Mouse (Mus musculus) heart, embryonic 12.5 days (tissue): Measurements from ENCODE around the gene Trpm3. TPM values are rescaled to one million over a fixed set of nuclear protein-coding genes. Genes with fewer than 3 reads are reported as not detected.

Source experiments
- ATAC-seq: fragments of 200-750 bp; cut with Nextera tagmentation; 2 replicates; pipeline ENCODE4 v1.8.0; 2017; ENCODE audit warnings: moderate TSS enrichment, moderate library complexity; ENCODE audit not compliant: insufficient number of reproducible peaks, low FRiP score
- H3K27ac ChIP-seq: fragments of 300-500 bp; sonication (generic); 2 replicates; pipeline ENCODE4 v1.5.1; 2016; ENCODE audit warnings: mild to moderate bottlenecking, moderate library complexity; ENCODE audit not compliant: poor library complexity, severe bottlenecking
- H3K27me3 ChIP-seq: fragments of 300-500 bp; sonication (generic); replicated peaks from 2 replicates; pipeline ENCODE4 v1.6.1; 2016; ENCODE audit warnings: mild to moderate bottlenecking, moderate library complexity
- H3K36me3 ChIP-seq: fragments of 300-500 bp; sonication (generic); 2 replicates; pipeline ENCODE4 v1.6.1; 2016; ENCODE audit warnings: mild to moderate bottlenecking, moderate library complexity
- H3K4me1 ChIP-seq: fragments of 300-500 bp; sonication (generic); replicated peaks from 2 replicates; pipeline ENCODE4 v1.6.1; 2016; ENCODE audit warnings: mild to moderate bottlenecking
- H3K4me2 ChIP-seq: fragments of 300-500 bp; sonication (generic); 2 replicates; pipeline ENCODE4 v1.6.1; 2016; ENCODE audit warnings: mild to moderate bottlenecking, moderate library complexity
- H3K4me3 ChIP-seq: fragments of 300-500 bp; sonication (generic); 2 replicates; pipeline ENCODE4 v1.5.1; 2016; ENCODE audit warnings: mild to moderate bottlenecking
- H3K9ac ChIP-seq: fragments of 300-500 bp; sonication (generic); 2 replicates; pipeline ENCODE4 v1.6.1; 2016; ENCODE audit warnings: mild to moderate bottlenecking, moderate library complexity
- H3K9me3 ChIP-seq: fragments of 300-500 bp; sonication (generic); replicated peaks from 2 replicates; pipeline ENCODE4 v1.6.1; 2016; ENCODE audit warnings: mild to moderate bottlenecking, moderate library complexity
- WGBS: fragments of 180-500 bp; shearing (Covaris S2); methylation state at CpG from one replicate; pipeline ENCODE4 v1.1.7; 2016; 5-methylcytosine and 5-hydroxymethylcytosine counted together
- polyA plus RNA-seq: library from polyadenylated mRNA; unstranded; fragments of >200 nt; fragmentation: Nextera tagmentation; extraction: Ambion mirVana; gene quantifications from 2 replicates; pipeline ENCODE4 v1.2.1, GENCODE M21; 2016

The Trpm3 gene
- polyA plus RNA-seq: 1.0 and 1.8 TPM in 2 replicates

DNA sequence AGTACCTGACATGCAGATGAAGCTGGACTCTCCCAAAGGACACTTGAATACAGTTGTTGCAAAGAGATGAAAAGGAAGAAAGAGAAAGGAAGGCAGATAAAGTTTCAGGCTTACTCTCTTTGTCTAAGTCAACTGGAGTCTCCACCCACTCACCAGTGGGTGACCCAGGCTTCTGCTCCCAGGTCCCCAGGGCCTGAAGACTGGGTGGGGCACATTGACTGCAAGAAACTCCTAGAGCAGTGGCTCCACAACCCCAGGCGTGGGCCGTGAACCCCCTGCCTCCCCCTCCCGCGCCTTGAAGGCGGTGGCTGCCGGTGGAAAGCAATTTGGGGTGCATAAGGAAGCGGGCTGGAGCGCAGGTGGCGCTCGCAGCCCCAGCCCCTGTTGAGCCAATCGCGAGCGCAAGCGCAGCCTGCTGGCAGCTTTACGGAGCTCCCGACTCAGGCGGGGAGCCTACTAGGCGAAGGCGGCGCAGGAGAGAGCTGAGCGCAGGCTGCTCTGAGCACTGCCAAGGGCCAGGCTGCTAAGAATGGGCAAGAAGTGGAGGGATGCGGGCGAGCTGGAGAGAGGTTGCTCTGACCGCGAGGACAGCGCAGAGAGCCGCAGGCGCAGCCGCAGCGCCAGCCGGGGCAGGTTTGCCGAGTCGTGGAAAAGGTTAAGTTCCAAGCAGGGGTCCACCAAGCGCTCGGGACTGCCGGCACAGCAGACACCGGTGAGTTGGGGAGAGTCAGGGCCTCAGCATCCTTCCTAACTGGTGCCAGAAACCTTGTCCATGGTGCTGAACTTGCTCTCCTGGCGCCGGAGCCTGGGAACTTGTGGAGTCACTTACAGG, at the start of gene Trpm3:
Gene Trpm3, plus strand, starts transcription at position 457 of the 832 bp plus-strand sequence.
- H3K9ac ChIP-seq: peak within 1 kb of the TSS; percentile 37; the same call in 1 of the 2 replicates
- H3K27ac ChIP-seq: no peak within 1 kb of the TSS
- H3K4me3 ChIP-seq: peak within 1 kb of the TSS; percentile 39
- H3K4me1 ChIP-seq: peaks cover 7% of the 10 kb centered on the region
- WGBS: 1% methylated on average over 39 of the region's 39 CpGs
- peak; percentile 80 for ATAC-seq
- H3K36me3 ChIP-seq: no peaks in the 10 kb centered on the region
- H3K4me2 ChIP-seq: peak within 1 kb of the TSS; percentile 70
- H3K27me3 ChIP-seq: peaks cover 2% of the 10 kb centered on the region; the same call in 1 of the 2 replicates
- H3K9me3 ChIP-seq: no peaks in the 10 kb centered on the region

DNA sequence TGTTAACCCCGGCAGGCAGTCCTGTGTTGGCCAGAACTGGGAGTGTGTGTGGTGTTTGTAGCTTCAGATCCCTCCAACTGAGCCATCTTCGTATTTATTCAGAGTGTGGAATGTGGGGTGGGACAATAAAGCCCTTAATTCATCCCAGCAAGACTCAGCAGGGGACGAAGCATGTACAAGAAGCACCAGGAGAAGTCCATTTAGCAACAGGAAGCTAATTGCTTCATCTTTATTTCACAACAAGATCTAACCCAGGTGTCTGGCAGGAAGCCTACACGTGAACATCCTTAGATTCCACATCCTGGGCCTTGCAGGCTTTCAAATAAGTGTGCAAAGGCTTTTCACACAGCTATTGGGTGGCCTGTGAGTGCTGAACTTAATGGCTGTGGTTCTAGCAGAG, 38.3 kb upstream of the Trpm3 start:
- Histone ChIP-seq H3K27me3 (no peaks in the 10 kb centered on the region), H3K9me3 (no peaks in the 10 kb centered on the region), H3K27ac (no peak overlapping the region), H3K4me2 (no peak overlapping the region), H3K9ac (no peak overlapping the region), H3K4me1 (no peaks in the 10 kb centered on the region), H3K4me3 (no peak overlapping the region), H3K36me3 (no peaks in the 10 kb centered on the region)
- ATAC-seq: no peak
- WGBS: 48% methylated on average over 4 of the region's 4 CpGs

DNA sequence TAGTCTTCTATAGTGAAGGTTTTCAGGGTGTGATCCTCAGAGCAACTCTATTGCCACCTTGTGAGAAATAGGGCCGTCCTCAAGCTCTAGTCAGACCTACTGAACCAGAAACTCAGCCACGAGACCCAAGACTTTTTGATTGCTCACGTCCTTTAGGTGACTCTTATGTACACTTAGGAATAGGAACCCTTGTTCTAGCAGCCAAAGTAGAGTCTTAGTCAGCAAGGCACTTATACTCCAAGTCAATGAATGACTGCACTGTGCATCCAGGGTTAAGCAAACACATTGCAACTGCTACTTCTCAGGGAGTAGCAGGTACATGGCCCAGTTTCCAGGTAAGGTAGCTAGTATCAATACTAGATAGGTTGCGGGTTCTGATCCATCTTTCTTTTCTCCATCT, 35.0 kb upstream of the Trpm3 start:
- H3K9ac ChIP-seq: no peak overlapping the region
- H3K4me3 ChIP-seq: no peak overlapping the region
- H3K27ac ChIP-seq: no peak overlapping the region
- no peaks in the 10 kb centered on the region for H3K27me3 ChIP-seq
- no peak overlapping the region for H3K4me2 ChIP-seq
- H3K9me3 ChIP-seq: no peaks in the 10 kb centered on the region
- no peaks in the 10 kb centered on the region for H3K36me3 ChIP-seq
- 73% methylated on average over 4 of the region's 4 CpGs for WGBS
- ATAC-seq: no peak
- H3K4me1 ChIP-seq: no peaks in the 10 kb centered on the region

DNA sequence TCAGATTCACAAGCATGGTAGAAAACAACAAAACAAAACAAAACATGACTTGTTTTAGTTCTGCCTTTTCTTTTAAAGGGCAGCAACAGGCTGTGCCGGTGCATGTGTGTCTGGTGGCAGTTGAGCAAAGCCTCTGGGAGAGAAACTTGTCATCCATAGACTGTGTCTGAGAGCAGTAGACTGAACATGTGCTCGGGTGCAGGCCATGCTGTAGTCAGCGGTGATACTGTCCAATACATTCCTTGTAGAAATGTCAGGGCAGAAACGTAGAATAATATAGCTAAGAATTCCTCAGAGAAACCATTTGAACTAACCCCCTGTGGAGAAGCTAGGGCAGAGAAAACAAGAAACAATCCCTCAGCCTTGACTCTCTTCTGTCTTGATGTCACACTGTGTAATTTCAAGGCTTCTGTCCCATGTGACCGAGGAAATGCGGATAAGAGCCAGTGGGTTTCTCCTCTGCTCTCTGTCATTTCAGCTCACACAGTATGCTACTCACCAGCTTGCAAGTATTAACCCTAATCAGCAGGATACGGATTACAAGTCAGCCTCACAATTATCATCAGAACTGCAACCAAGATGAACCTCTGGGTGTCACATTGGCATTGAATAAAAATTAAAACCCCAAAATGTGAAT, 33.9 kb upstream of the Trpm3 start:
- Histone ChIP-seq H3K27me3 (no peaks in the 10 kb centered on the region), H3K4me2 (no peak overlapping the region), H3K9ac (no peak overlapping the region), H3K4me1 (no peaks in the 10 kb centered on the region), H3K4me3 (no peak overlapping the region), H3K36me3 (no peaks in the 10 kb centered on the region), H3K27ac (no peak overlapping the region), H3K9me3 (no peaks in the 10 kb centered on the region)
- 56% methylated on average over 7 of the region's 7 CpGs for WGBS
- no peak for ATAC-seq

DNA sequence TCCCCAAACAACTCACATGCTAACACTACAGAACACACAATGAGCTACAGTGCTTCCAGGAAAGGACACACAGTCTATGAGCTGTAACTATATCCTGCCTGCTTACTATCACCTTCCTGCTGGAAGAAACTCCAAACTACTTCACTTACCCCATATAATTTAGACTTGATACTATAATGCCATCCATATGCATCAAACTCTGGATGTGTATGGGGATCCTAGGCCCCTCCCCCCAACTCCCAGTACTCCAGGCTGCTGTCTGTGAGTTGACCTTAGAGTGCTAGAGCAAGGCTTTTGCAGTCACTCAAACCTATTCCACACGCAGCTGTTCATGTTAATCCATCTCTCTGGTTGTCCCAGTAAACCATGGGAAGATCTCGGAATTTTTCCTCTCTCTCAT, 33.2 kb upstream of the Trpm3 start:
- WGBS: 45% methylated on average over 2 of the region's 2 CpGs

DNA sequence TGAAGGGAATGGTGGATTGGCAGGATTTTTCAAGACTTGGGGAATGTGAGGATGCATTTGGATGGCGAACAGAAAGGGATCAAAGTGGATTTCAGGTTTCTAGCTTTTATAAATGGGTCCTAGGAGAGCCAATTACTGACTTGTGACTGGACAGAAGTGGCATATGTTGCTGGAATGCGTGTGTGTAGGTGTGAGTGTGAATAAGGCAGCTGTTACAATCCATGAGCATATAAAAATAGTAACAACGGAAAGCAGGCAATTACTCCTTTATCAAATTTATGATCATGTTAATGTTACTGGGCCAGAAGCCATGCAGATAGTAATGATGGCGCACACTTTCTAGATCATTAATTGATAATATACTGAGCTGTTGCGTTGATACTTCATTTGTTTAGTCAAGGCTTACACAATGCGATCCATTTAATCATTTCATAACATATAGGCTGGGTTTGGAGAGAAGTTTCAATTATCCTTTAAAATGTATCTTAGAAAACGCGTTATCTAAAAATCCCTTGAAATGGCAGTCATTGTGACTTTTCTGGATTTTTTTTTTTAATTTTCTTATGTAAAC, 29.9 kb upstream of the Trpm3 start:
- WGBS: 84% methylated on average over 8 of the region's 8 CpGs
- Histone ChIP-seq H3K4me2 (no peak overlapping the region), H3K9me3 (no peaks in the 10 kb centered on the region), H3K4me3 (no peak overlapping the region), H3K9ac (no peak overlapping the region), H3K36me3 (no peaks in the 10 kb centered on the region), H3K27me3 (no peaks in the 10 kb centered on the region), H3K4me1 (no peaks in the 10 kb centered on the region), H3K27ac (no peak overlapping the region)
- no peak for ATAC-seq

More for the DNA sequence above, 33.2 kb upstream of the Trpm3 start:
- H3K9ac ChIP-seq: no peak overlapping the region
- H3K9me3 ChIP-seq: no peaks in the 10 kb centered on the region
- H3K4me3 ChIP-seq: no peak overlapping the region
- no peaks in the 10 kb centered on the region for H3K27me3 ChIP-seq
- H3K36me3 ChIP-seq: no peaks in the 10 kb centered on the region
- H3K4me1 ChIP-seq: no peaks in the 10 kb centered on the region
- H3K4me2 ChIP-seq: no peak overlapping the region
- no peak overlapping the region for H3K27ac ChIP-seq
- ATAC-seq: no peak

DNA sequence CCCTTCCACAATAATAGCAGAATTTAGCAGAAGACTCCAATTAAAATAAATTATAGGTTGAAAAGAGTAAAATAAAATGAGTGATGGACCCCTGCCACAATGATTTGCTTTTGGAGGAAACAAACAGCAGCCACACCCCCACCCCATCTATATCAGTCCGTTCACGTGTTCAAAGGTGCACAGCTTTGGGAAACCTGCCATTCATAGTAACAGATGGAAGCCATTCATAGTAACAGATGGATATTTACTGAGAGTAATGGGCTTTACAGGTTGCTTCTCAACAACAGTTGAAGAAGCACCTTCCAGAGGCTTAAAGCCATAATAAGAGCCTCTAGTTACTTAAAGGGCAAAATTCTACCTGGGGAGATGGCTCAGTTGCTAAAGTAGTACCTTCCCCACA, 17.9 kb upstream of the Trpm3 start:
- Histone ChIP-seq H3K4me3 (no peak overlapping the region), H3K4me1 (no peaks in the 10 kb centered on the region), H3K4me2 (no peak overlapping the region), H3K27me3 (no peaks in the 10 kb centered on the region), H3K9ac (no peak overlapping the region), H3K9me3 (no peaks in the 10 kb centered on the region), H3K27ac (no peak overlapping the region), H3K36me3 (no peaks in the 10 kb centered on the region)
- ATAC-seq: no peak
- 85% methylated on average over 2 of the region's 2 CpGs for WGBS

DNA sequence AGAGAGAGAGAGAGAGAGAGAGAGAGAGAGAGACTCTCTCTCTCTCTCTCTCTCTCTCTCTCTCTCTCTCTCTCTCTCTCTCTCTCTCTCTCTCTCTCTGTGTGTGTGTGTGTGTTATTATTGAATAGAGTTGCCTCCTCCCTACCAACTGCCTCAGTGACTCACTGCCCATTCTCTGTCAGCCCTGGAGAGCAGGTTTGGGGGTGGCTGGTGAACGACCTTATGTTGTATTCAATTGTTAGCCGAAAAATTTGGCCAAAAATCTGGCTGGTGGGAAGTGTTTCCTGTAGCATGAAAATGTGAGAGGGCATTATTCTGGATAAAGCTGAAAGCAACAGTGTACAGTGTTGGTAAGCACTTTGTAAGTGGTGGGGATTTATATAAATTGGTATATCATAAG, 17.2 kb upstream of the Trpm3 start:
- Histone ChIP-seq H3K4me2 (no peak overlapping the region), H3K4me3 (no peak overlapping the region), H3K9me3 (no peaks in the 10 kb centered on the region), H3K9ac (no peak overlapping the region), H3K36me3 (no peaks in the 10 kb centered on the region), H3K27ac (no peak overlapping the region), H3K27me3 (no peaks in the 10 kb centered on the region), H3K4me1 (no peaks in the 10 kb centered on the region)
- no peak for ATAC-seq
- WGBS: 82% methylated on average over 2 of the region's 2 CpGs

DNA sequence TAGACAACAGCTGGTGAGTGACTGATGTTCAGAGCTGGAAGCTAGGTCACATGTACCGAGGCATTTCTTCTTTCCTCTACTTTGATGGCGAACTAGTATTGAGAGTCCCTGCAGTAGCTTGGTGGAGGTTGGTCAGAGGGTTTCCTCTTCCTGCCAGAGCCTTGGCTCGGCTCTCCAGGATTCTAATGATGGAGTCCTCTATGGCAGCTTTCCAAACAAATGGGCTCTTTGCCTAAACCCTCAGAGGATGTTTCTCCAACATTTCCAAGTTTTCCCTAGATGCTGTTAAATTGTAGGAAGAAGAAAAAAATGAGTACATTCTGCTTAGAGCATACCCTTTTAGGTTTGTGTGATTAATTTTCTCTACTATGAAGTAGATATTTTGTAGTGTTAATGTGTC, 6.2 kb upstream of the Trpm3 start:
- Histone ChIP-seq H3K4me3 (no peak overlapping the region), H3K27ac (no peak overlapping the region), H3K9me3 (no peaks in the 10 kb centered on the region), H3K36me3 (no peaks in the 10 kb centered on the region), H3K4me1 (no peaks in the 10 kb centered on the region), H3K27me3 (0 out of 2 replicates have a peak, but pooled peaks cover 2% of the 10 kb centered on the region), H3K9ac (no peak overlapping the region), H3K4me2 (no peak overlapping the region)
- WGBS: 61% methylated on average over 3 of the region's 3 CpGs
- no peak for ATAC-seq

DNA sequence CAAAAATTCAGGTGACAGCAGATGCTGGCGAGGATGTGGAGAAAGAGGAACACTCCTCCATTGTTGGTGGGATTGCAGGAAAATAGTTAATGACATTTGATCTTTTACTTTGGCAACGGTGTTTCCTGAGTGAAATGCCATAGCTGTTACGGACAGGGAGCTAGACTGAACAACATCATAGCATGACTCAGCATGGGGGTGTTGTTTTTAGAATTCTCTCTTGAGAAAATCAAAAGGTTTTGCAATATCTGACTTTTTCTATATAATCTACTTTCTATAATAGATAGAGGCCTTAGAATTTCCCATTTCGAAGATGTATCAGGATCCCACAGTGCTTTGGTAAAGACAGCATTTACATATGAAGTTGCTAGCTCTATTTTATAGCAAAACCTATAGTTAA, 39.7 kb downstream of the Trpm3 start:
- H3K27me3 ChIP-seq: no peaks in the 10 kb centered on the region
- no peaks in the 10 kb centered on the region for H3K9me3 ChIP-seq
- H3K4me2 ChIP-seq: no peak overlapping the region
- WGBS: 76% methylated on average over 4 of the region's 4 CpGs
- H3K9ac ChIP-seq: no peak overlapping the region
- no peaks in the 10 kb centered on the region for H3K36me3 ChIP-seq
- no peak overlapping the region for H3K27ac ChIP-seq
- H3K4me1 ChIP-seq: no peaks in the 10 kb centered on the region
- no peak overlapping the region for H3K4me3 ChIP-seq
- no peak for ATAC-seq

DNA sequence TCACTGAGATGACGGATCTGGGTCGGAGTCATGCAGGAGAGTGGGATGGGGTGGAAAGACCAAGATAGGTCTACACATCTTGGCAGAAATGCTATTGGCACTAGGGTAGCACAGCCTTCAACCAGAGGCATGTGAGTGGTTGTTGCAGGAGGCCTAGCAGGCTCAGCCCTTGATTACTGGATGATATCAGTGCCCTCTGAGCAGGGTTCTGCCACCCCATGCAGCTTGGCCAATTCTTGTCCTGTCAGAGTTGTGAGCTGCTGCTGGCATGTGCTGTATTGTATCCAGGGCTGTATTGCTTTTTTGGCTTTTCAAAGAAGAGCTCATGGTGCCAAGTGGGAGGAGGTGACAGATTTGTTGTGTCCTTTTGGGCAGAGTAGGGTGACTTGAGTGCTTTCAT, 40.2 kb downstream of the Trpm3 start:
- H3K27ac ChIP-seq: no peak overlapping the region
- no peak overlapping the region for H3K4me2 ChIP-seq
- H3K27me3 ChIP-seq: no peaks in the 10 kb centered on the region
- H3K9me3 ChIP-seq: no peaks in the 10 kb centered on the region
- WGBS: 89% methylated on average over 2 of the region's 2 CpGs
- ATAC-seq: no peak
- no peaks in the 10 kb centered on the region for H3K36me3 ChIP-seq
- H3K4me1 ChIP-seq: no peaks in the 10 kb centered on the region
- no peak overlapping the region for H3K4me3 ChIP-seq
- no peak overlapping the region for H3K9ac ChIP-seq
